Mouse (Mus musculus) MEL (cell line): ENCODE measurements around the gene Rps28. TPM values are rescaled to one million over a fixed set of nuclear protein-coding genes. Genes with fewer than 3 reads are reported as not detected.

ENCODE experiments used
- DNase-seq: peaks from one replicate; pipeline ENCODE4 v3.0.0; 2011; ENCODE audit warnings: low read depth, low spot score
- H3K27ac ChIP-seq: 2 replicates; pipeline ENCODE4 v1.5.1; 2012; ENCODE audit warnings: low read depth, mild to moderate bottlenecking, control low read depth, low read length, moderate library complexity; ENCODE audit not compliant: control insufficient read depth
- H3K27me3 ChIP-seq, 2 experiments: fragments of 150-350 bp in 1 of 2; sonication (generic) in 1 of 2; 2 replicates each; pipeline ENCODE4 v1.6.1; 2012; ENCODE audit warnings: low read length in 2 of 2, mild to moderate bottlenecking in 2 of 2, improper control_type of control experiment in 1 of 2, moderate library complexity in 1 of 2; ENCODE audit not compliant: insufficient read depth in 2 of 2, control insufficient read depth in 1 of 2
- H3K36me3 ChIP-seq, 2 experiments: 2 replicates each; pipeline ENCODE4 v1.6.1; 2012 to 2014; ENCODE audit warnings: low read length in 2 of 2, improper control_type of control experiment in 1 of 2, inconsistent platforms in 1 of 2, mild to moderate bottlenecking in 1 of 2; ENCODE audit not compliant: insufficient read depth in 2 of 2, control insufficient read depth in 1 of 2
- H3K4me1 ChIP-seq, 2 experiments: fragments of 150-350 bp in 1 of 2; sonication (generic) in 1 of 2; 2 replicates each; pipeline ENCODE4 v1.6.1; 2012; ENCODE audit warnings: low read length in 2 of 2, improper control_type of control experiment in 1 of 2, mild to moderate bottlenecking in 1 of 2; ENCODE audit not compliant: insufficient read depth in 2 of 2, control insufficient read depth in 1 of 2
- H3K4me3 ChIP-seq, 2 experiments: fragments of 150-350 bp in 1 of 2; sonication (generic) in 1 of 2; 2 replicates each; pipeline ENCODE4 v1.5.1; 2012; ENCODE audit warnings: low read depth in 2 of 2, low read length in 2 of 2, mild to moderate bottlenecking in 2 of 2, moderate library complexity in 2 of 2, control low read depth in 1 of 2, improper control_type of control experiment in 1 of 2; ENCODE audit not compliant: control insufficient read depth in 1 of 2, insufficient read depth in 1 of 2
- H3K79me2 ChIP-seq: 2 replicates; pipeline ENCODE4 v1.6.1; 2012; ENCODE audit warnings: mild to moderate bottlenecking, low read length, moderate library complexity; ENCODE audit not compliant: control insufficient read depth, poor library complexity, insufficient read depth
- H3K9ac ChIP-seq: 2 replicates; pipeline ENCODE4 v1.6.1; 2012; ENCODE audit warnings: low read depth, mild to moderate bottlenecking, control low read depth, low read length, moderate library complexity; ENCODE audit not compliant: control insufficient read depth, poor library complexity, severe bottlenecking
- H3K9me3 ChIP-seq: fragments of 150-350 bp; sonication (generic); replicated peaks from 2 replicates; pipeline ENCODE4 v1.6.1; 2012; ENCODE audit warnings: mild to moderate bottlenecking, low read length, improper control_type of control experiment, moderate library complexity; ENCODE audit not compliant: insufficient read depth
- BHLHE40 ChIP-seq: IDR thresholded peaks from 2 replicates; pipeline ENCODE4 v1.6.1; 2012; ENCODE audit warnings: low read depth, mild to moderate bottlenecking, inconsistent platforms, low read length, improper control_type of control experiment, borderline replicate concordance
- CHD1 ChIP-seq: IDR thresholded peaks from 2 replicates; pipeline ENCODE4 v1.6.1; 2012; ENCODE audit warnings: low read depth, mild to moderate bottlenecking, inconsistent platforms, low read length, improper control_type of control experiment
- CTCF ChIP-seq, 3 experiments: IDR thresholded peaks in 2 of 3; conservative IDR thresholded peaks in 1 of 3; 2 replicates each; pipeline ENCODE4 v1.5.1; 2011 to 2012; ENCODE audit warnings: low read length in 3 of 3, low read depth in 2 of 3, mild to moderate bottlenecking in 2 of 3, improper control_type of control experiment in 1 of 3, inconsistent platforms in 1 of 3, mixed read lengths in 1 of 3, moderate library complexity in 1 of 3; ENCODE audit not compliant: control insufficient read depth in 1 of 3, insufficient read depth in 1 of 3, poor library complexity in 1 of 3, severe bottlenecking in 1 of 3
- E2F4 ChIP-seq: IDR thresholded peaks from 2 replicates; pipeline ENCODE4 v1.6.1; 2011; ENCODE audit warnings: low read depth, low read length, improper control_type of control experiment, borderline replicate concordance
- ELF1 ChIP-seq: IDR thresholded peaks from 2 replicates; pipeline ENCODE4 v1.6.1; 2014; ENCODE audit warnings: low read depth, mild to moderate bottlenecking, inconsistent platforms, low read length, improper control_type of control experiment, moderate library complexity
- ETS1 ChIP-seq: IDR thresholded peaks from 2 replicates; pipeline ENCODE4 v1.6.1; 2012; ENCODE audit warnings: low read depth, mild to moderate bottlenecking, inconsistent platforms, low read length, improper control_type of control experiment, moderate library complexity
- GABPA ChIP-seq: IDR thresholded peaks from 2 replicates; pipeline ENCODE4 v1.6.1; 2012; ENCODE audit warnings: low read depth, mild to moderate bottlenecking, inconsistent platforms, low read length, improper control_type of control experiment, moderate library complexity
- KAT2A ChIP-seq: conservative IDR thresholded peaks from 2 replicates; pipeline ENCODE4 v1.6.1; 2012; ENCODE audit warnings: low read depth, low read length, improper control_type of control experiment, inconsistent platforms
- MAX ChIP-seq: IDR thresholded peaks from 2 replicates; pipeline ENCODE4 v1.6.1; 2011; ENCODE audit warnings: low read length, improper control_type of control experiment
- MAZ ChIP-seq: IDR thresholded peaks from 2 replicates; pipeline ENCODE4 v1.6.1; 2012; ENCODE audit warnings: low read depth, mild to moderate bottlenecking, inconsistent platforms, low read length, improper control_type of control experiment
- MXI1 ChIP-seq: IDR thresholded peaks from 2 replicates; pipeline ENCODE4 v1.6.1; 2011; ENCODE audit warnings: mild to moderate bottlenecking, low read depth, low read length, improper control_type of control experiment
- MYB ChIP-seq: IDR thresholded peaks from 2 replicates; pipeline ENCODE4 v1.6.1; 2011; ENCODE audit warnings: mild to moderate bottlenecking, low read depth, low read length, improper control_type of control experiment
- MYC ChIP-seq: IDR thresholded peaks from 2 replicates; pipeline ENCODE4 v1.6.1; 2011; ENCODE audit warnings: low read depth, mild to moderate bottlenecking, low read length, improper control_type of control experiment, moderate library complexity
- NRF1 ChIP-seq: IDR thresholded peaks from 2 replicates; pipeline ENCODE4 v1.6.1; 2014; ENCODE audit warnings: low read depth, mild to moderate bottlenecking, inconsistent platforms, low read length, improper control_type of control experiment, moderate library complexity; ENCODE audit not compliant: poor library complexity, insufficient read depth, severe bottlenecking
- POLR2AphosphoS5 ChIP-seq: IDR thresholded peaks from 2 replicates; pipeline ENCODE4 v1.6.1; 2012; ENCODE audit warnings: low read depth, borderline replicate concordance, mild to moderate bottlenecking, inconsistent platforms, low read length, moderate library complexity, mixed read lengths
- RCOR1 ChIP-seq: IDR thresholded peaks from 2 replicates; pipeline ENCODE4 v1.6.1; 2012; ENCODE audit warnings: low read depth, mild to moderate bottlenecking, inconsistent platforms, low read length, improper control_type of control experiment
- SMC3 ChIP-seq: IDR thresholded peaks from 2 replicates; pipeline ENCODE4 v1.6.1; 2011; ENCODE audit warnings: low read depth, low read length, improper control_type of control experiment
- TAL1 ChIP-seq: IDR thresholded peaks from 2 replicates; pipeline ENCODE4 v1.6.1; 2012; ENCODE audit warnings: mild to moderate bottlenecking, inconsistent platforms, low read length, moderate library complexity, mixed read lengths
- TCF12 ChIP-seq: IDR thresholded peaks from 2 replicates; pipeline ENCODE4 v1.6.1; 2014; ENCODE audit warnings: low read depth, mild to moderate bottlenecking, inconsistent platforms, low read length, improper control_type of control experiment, moderate library complexity
- USF2 ChIP-seq, 2 experiments: IDR thresholded peaks; 2 replicates each; pipeline ENCODE4 v1.6.1; 2011 to 2012; ENCODE audit warnings: improper control_type of control experiment in 2 of 2, low read length in 2 of 2, borderline replicate concordance in 1 of 2, inconsistent platforms in 1 of 2, low read depth in 1 of 2, mild to moderate bottlenecking in 1 of 2; ENCODE audit not compliant: insufficient read depth in 1 of 2
- ZMIZ1 ChIP-seq: IDR thresholded peaks from 2 replicates; pipeline ENCODE4 v1.6.1; 2012; ENCODE audit warnings: low read depth, mild to moderate bottlenecking, inconsistent platforms, low read length, improper control_type of control experiment, moderate library complexity
- ZNF384 ChIP-seq: IDR thresholded peaks from 2 replicates; pipeline ENCODE4 v1.6.1; 2012; ENCODE audit warnings: low read depth, mild to moderate bottlenecking, inconsistent platforms, low read length, improper control_type of control experiment
- polyA plus RNA-seq, 2 experiments: library from polyadenylated mRNA; stranded (reverse) in 1 of 2; unstranded in 1 of 2; fragments of >175 nt in 1 of 2; fragments of >200 nt in 1 of 2; gene quantifications; 2 replicates each; pipeline versions ENCODE4 v1.2.1 to v1.2.4; 2012; ENCODE audit warnings: low replicate concordance in 2 of 2, low read depth in 1 of 2; ENCODE audit not compliant: insufficient read length in 2 of 2, insufficient read depth in 1 of 2, missing spikeins in 1 of 2
- total RNA-seq: library from RNA; depleted of rRNA; stranded (reverse); fragments of 300-350 nt; gene quantifications from 2 replicates; pipeline ENCODE4 v1.2.3, GENCODE M21; 2012

The Rps28 gene
- total and polyA plus RNA-seq, 3 experiments = 994 to 3,556 (median 2,154) TPM

GRCm38 (mm10) chr17:33786375-33786774 is 38.0 kb downstream of the Rps28 start:
- Histone ChIP-seq H3K27ac (no peak overlapping the region), H3K4me1 (peaks cover 0 to 18% of the 10 kb centered on the region in 2 experiments; a peak in 2 of 4 replicates), H3K9ac (no peak overlapping the region), H3K79me2 (no peaks in the 10 kb centered on the region; the same call in 1 of the 2 replicates), H3K9me3 (no peaks in the 10 kb centered on the region), H3K36me3 (peaks cover 0 to 4% of the 10 kb centered on the region in 2 experiments; a peak in 2 of 4 replicates), H3K4me3 (no peak overlapping the region), H3K27me3 (no peaks in the 10 kb centered on the region; a peak in 1 of 4 replicates)
- DNase-seq = no peak
- no peak for TF ChIP-seq GABPA
- TF ChIP-seq MYC = no peak
- TF ChIP-seq SMC3 = no peak
- TF ChIP-seq NRF1 = no peak
- no peak for TF ChIP-seq E2F4
- TF ChIP-seq MAZ = no peak
- TF ChIP-seq TAL1 = no peak
- no peak for TF ChIP-seq ELF1
- TF ChIP-seq MAX = no peak
- TF ChIP-seq POLR2AphosphoS5 = no peak
- TF ChIP-seq ZMIZ1 = no peak
- TF ChIP-seq ETS1 = no peak
- no peak for TF ChIP-seq KAT2A
- TF ChIP-seq CTCF (IDR thresholded peaks at IDR 0.05 in 2 of 3, conservative IDR thresholded peaks at IDR 0.05 in 1 of 3; ENCODE audit: control insufficient read depth in 1 of 3, insufficient read depth in 1 of 3, low read depth in 2 of 3, low read length in 3 of 3, poor library complexity in 1 of 3, severe bottlenecking in 1 of 3) = no peak
- TF ChIP-seq BHLHE40 = no peak
- no peak for TF ChIP-seq USF2 (IDR thresholded peaks at IDR 0.05; ENCODE audit: borderline replicate concordance in 1 of 2, insufficient read depth in 1 of 2, low read depth in 1 of 2, low read length in 2 of 2)

- no peak for DNase-seq
- Histone ChIP-seq H3K9me3 (no peaks in the 10 kb centered on the region), H3K27ac (no peak overlapping the region), H3K79me2 (no peaks in the 10 kb centered on the region; the same call in 1 of the 2 replicates), H3K4me1 (peaks cover 0 to 25% of the 10 kb centered on the region in 2 experiments; a peak in 2 of 4 replicates), H3K36me3 (peaks cover 0 to 10% of the 10 kb centered on the region in 2 experiments; a peak in 2 of 4 replicates), H3K9ac (no peak overlapping the region), H3K27me3 (no peaks in the 10 kb centered on the region; a peak in 1 of 4 replicates), H3K4me3 (no peak overlapping the region)
- TF ChIP-seq ETS1 (no peak), TCF12 (no peak), MYB (no peak), KAT2A (no peak), MAX (no peak), RCOR1 (no peak), MXI1 (no peak), ZNF384 (no peak), CHD1 (no peak), MYC (no peak), BHLHE40 (no peak), GABPA (no peak)
These were observed 39.4 kb downstream of the Rps28 start for GRCm38 (mm10) chr17:33784939-33785338.
